Mouse (Mus musculus): ENCODE results near the gene Arhgap6.

Arhgap6 gene

DNA sequence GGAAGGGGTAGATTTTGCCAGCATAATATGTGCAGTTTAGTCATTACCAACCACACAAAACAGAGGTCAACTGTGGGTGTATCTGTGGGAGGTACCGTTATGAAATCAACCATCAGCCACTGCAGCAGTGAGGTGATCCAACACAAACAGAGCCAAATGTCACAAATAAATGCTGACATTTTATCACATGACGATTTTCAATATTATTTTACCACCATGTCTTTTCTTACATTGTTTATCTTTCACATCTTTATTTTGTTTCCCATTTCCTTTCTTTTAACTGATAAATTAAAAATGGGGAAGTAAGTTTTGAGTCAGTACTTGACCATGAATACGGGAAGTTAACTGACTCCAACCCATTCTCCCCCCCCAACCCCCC lies 328.9 kb downstream of the Arhgap6 start:
- no peak for DNase-seq

DNA sequence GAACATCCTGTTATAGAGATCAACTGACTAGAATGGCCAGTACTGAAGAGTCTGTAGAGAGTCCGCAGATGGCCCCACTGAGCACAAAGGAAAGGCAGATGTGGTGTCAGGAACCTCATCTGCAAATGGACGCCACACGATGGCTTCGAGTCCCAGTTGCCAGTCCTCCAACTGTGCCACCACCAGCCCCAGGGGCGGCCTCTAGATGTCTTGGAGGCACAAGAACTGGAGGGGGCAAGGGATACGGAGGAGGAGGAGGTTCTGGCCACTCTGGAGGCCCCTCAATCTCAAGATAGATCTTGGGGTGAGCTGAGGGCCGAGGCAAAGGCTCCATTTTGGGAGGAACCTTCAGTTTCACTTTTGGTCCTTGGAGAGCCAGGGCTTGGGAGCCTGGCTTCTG lies 344.9 kb downstream of the Arhgap6 start:
- no peak for DNase-seq

DNA sequence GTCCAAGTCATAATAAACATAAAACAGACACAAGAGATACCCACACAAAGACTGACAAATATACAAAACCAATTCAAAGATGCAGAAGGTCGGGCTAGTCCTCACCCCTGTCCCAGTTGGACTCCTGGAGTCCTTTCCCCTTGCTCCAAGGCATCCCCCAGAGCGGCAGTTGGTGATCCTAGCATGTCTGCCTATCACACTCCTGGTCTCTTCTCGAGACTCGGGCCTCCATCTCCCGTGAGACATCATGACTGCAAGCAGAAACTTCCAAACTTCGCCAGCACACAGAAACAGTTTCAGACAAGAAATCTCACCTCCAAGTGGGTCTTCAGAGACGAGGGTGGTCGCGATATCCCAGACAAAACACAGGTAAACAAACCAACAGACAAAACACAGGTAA lies 345.6 kb downstream of the Arhgap6 start:
- no peak for DNase-seq

DNA sequence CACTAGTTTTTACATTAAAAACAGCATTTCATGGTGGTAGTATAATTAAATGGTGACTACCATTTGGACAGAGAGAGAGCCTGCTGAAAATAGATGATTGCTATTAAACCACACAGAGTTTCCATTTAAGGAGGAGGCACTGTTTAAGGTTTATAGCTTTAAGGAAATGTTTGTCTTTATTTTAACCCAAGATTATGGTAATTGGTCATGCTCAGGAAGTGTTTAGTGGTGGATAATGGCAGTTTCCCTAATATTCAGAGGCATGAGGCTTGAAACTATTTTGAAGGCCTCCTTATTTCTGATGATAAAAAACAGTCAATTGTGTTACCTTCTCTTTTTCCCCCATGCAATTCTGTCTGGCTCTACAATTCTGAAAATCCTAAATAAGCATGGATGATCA lies 358.9 kb downstream of the Arhgap6 start:
- no peak for DNase-seq

DNA sequence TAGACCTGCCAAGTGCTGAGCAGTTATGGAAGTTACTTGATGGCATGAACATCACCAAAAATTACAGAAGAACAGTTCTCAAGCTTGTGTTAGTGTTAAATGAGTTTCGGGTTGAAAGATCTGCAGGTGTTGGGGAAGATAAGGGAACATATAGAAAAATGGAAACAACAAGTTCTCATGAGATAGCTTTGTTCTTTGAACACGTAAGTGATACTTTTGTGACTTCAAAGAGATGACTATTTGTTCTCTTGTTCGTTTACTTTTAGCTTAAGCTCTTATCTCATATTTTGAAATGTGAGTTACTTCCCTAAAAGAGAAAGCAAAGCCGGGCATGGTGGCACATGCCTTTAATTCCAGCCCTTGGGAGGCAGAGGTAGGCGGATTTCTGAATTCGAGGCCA lies 363.5 kb downstream of the Arhgap6 start:
- DNase-seq, result no peak

DNA sequence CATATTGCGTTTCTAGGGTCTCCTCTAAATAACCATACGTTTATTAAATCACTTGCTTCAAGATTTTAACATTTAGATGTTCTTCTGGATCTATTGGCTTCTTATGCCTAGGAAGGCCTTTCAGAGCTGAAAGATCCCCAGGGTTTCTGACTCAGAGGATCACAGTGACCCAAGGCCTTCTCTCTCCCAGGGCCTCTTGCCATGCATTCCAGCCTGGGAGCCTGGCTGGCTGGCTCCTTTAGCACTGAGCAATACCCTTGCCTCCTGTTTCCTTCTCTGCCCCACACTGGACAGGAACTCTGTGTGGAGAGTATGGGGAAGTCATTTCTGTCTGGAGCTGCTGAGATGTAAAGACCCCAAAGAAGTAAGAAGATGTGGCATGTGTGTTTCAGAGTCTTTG lies 376.1 kb downstream of the Arhgap6 start:
- no peak for DNase-seq

DNA sequence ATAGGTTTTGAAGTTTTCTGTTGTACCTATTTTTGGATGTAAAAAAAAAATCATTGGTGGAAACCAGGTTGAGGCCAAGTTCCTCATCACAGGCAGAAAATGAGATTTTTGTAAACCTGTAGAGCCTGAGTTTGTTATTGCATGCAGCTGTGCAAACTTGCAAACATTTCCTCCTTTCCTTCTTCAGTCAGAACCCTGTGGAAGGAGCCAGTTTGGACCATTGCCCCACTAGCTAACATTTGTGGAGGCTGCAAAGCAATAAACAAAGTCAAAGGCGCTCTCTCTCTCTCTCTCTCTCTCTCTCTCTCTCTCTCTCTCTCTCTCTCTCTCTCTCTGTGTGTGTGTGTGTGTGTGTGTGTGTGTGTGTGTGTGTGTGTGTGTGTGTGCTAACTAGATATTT lies 378.9 kb downstream of the Arhgap6 start:
- DNase-seq, result no peak

DNA sequence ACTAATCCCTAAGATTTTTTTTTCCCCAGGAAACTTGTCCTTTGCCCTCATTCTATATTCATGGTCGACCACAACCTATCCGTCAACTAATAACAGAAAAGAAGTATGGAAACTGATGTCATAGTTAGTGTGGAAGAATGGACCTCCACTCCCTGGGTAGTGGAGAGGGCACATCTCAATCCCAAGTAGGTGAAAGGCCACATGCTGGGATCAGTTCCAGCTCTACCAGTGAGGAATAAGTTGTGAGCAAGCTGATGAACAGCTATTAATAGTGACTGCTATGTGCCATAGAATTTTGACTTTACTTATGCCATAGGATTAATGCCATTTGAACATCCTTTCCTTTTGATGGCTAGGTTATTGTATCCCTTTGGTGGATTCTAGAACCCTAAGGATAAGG lies 383.7 kb downstream of the Arhgap6 start:
- no peak for DNase-seq

DNA sequence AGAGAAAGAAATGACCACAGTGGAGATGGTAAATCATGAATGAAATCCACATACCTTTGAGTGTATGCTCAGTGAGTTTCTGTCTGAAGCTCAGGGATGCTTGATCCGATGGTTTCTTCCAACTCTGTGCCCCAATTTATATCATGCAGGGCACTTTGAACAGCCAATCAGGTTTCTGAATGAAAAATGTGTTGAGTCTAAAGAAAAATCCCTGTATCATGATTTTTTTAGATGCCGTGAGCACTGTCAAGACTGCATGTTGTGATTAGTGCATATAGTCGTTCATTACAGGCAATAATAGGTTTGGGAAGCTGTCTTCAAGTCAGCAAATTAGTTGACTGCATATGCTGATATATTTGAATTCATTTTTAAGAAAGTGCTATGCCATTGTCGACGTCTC lies 392.2 kb downstream of the Arhgap6 start, which contains the start of gene Amelx:
Amelx (minus strand) TSS at position 101 of the 400 bp plus-strand sequence.
- DNase-seq, result no peak

DNA sequence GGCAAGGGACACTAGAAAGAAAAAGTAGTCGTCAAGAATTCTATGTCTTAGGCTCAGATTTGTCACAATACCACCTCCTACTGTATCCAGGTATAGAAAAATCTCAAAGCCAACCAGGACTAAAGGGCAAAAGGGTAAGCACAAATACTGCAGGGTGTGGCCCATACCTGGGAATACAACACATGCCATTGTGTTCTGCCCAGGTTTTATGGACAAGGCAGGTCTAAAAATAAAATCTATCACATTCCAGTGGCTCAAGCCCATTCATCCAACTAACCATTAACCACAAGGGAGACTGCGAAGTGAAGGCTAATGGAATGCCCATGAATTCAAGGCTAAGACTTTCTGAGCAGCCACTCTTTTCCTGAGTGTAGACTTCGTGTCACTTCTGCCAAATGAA lies 415.1 kb downstream of the Arhgap6 start:
- no peak for DNase-seq

DNA sequence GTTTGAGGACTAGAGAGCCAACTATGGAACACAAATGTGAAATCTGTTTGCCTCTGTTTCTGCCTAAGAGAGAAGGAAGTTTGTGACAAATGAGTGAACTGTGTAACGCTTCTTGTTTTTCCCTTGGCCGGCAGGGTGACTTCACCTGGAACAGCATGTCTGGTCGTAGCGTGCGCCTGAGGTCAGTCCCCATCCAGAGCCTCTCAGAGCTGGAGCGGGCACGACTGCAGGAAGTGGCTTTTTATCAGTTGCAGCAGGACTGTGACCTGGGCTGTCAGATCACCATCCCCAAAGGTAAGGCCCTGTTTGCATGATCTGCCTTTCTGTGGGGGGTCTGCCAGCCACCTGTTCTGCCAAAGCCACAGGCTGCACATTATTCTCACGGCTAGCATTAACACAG lies 425.2 kb downstream of the Arhgap6 start:
- no peak for DNase-seq

DNA sequence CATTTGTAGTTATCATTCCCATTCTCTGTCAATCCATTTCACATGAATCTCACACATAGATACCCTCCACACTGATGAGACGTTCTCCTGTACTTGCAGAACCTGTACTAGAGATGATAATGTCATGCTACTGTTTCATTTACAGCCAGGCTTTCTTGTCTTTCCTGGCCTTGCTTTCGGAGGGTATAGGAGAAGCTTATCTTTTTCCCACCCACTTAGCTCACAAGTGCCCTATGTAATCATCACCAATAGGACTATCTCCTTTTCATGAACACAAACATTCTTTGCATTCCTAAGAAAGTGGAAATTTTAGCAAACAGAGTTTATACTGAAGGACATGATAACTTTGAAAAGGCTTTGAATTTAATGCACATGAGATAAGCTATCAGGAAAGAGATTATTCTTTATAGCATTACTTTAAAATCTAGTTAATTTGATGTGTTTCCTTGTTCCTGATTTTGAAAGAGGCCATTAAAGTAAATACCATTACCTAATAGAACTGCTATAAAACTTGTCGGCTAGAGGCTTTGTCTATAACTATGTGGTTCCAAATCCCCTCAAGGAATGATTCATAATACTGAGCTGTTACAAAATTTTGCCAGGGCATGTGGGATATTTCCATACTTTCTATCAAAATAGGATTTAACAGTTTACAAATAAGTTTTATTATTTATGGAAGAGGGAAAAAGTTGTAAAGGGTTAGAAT lies 427.6 kb downstream of the Arhgap6 start:
- no peak for DNase-seq

DNA sequence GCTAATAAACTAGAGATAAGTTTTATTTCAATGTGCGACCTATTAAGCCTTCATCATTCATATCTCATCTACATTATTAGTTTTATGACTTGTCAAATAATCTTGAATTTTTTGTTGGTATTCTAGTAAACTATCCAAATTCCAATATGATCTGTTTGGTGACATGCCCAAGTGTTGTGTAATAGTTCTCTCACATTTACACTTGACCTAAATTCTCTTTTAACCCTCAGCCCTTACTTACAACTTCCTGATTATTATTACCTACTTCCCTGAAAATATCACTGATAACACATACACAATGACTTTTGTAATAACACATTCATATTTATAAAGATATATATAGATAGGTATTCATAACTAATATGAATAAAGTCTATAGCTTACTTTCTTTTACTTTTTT lies 461.0 kb downstream of the Arhgap6 start:
- no peak for DNase-seq

DNA sequence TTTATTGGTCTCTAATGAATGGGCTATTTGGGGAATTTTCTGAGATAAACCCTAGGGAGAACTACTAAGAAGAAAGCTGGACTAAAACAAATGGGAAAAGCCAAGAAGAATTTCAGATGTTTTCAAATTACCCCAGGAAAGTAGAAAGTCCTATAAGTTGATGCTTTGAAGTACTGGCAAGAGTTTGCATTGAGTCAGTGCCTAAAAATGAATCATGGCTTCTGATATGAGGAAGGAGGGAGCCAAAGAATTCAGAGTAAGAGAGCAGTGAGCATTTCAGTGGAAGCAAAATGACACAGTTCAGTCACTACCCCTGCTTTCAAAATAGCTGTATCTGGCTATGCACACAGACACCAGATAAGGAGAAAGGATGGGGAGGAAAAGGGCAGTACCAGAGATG lies 461.8 kb downstream of the Arhgap6 start:
- no peak for DNase-seq

DNA sequence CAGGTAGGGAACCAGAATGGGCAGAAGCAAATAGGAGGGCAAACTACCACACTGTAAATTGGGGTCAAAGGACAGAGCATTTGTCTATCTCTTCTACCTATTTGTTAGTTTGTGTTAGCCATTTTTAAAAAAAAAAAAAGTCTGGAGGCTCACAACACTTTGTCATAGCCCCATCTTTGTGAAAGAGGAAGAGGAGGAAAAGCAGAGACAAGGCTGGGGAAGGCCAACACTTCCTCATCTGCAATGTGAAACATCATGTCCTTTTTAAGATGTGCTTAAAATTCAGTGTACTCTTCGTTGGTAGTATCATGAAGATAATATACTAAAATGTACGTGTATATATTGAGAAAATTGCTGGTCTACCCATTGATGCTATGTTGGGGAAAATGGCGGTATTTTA lies 466.1 kb downstream of the Arhgap6 start:
- no peak for DNase-seq

DNA sequence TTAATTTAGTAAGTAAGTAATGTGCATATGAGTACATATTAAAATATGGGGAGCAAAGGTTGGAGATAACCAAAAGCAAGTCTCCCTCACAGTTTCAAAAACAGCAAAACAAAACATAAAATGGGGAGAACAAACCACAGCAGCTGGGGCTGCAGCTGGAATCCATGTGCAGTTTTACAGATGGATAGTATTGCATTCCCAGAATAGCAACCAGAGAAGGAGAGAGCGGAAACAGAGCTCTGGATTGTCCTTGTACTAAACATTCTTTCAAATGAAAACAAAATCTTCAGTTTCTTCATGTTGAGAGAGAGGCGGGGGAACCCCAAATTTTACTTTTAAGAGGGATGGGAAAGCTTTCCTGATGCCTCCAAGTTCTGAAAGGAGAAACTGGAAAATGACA lies 467.3 kb downstream of the Arhgap6 start:
- DNase-seq, result no peak

DNA sequence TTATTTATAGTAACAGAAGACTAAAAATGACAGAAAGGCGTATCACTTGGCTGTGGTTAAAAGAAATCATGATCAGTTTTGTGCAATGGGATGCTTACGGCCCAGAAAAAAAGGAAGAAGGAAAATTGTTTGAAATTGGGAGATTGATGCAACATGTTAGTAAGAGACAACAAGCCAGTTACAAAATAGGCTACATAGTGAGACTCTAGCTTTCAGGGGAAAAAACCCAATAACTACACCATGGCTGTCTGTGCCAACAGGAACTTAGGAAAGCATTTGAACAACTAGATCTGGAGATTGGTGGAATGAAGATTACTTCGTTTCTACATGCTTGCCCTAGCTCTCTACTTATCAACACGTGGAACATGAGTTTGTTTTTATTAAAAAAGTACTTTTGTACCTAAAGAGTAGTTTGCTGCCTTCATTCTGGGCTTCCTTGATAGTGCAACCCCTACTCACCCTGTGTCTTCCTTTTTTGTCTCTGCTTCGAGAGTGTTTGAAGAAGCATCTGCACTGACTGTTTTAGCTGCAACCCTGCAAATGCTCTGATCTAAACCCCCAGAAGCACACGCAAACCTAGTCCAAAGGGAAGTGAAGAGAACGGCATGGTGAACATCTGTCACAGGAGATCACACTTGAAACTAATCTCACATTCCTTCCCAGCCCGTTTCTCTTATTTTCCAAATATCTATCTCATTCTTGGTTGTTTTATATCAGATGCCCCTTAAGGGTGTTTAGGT lies 468.7 kb downstream of the Arhgap6 start:
- no peak for DNase-seq

DNA sequence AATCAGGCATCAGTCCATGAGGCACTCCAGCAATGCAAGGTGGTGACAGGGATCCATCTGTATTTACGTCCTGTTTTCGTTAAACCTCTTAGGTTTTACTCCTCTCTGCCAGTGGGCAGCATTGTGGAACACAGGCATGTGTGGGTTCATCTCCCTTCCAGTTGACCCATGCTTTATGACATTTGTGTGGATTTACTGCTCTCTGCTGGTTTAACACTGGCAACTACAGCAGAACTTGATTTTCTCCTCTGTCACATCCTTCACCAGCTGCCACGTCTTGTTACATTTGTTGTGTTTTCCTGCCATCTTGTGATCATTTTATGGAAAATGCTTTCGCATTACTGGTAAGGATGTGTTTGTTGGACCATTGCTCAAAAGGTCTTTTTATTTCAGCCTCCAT lies 504.7 kb downstream of the Arhgap6 start:
- DNase-seq, result no peak

DNA sequence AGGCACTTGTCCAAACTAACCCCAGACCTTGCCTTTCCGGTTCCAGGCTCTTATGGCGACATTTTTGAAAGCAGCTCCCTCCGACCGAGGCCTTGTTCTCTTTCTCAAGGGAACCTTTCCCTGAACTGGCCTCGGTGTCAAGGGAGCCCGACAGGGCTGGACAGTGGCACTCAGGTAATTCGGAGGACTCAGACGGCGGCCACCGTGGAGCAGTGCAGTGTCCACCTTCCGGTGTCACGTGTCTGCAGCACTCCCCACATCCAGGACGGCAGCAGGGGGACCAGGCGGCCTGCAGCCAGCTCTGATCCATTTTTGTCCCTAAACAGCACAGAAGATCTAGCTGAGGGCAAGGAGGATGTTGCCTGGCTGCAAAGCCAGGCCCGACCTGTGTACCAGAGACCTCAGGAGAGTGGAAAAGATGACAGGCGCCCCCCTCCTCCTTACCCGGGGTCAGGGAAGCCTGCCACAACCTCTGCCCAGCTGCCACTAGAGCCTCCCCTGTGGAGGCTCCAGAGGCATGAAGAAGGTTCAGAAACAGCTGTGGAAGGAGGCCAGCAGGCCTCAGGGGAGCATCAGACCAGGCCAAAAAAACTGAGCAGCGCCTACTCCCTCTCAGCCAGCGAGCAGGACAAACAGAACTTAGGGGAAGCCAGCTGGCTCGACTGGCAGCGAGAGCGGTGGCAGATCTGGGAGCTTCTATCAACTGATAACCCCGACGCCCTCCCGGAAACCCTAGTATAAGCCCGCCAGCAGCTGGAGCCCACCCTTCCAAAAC lies 507.6 kb downstream of the Arhgap6 start:
- DNase-seq, result peak; percentile 4

DNA sequence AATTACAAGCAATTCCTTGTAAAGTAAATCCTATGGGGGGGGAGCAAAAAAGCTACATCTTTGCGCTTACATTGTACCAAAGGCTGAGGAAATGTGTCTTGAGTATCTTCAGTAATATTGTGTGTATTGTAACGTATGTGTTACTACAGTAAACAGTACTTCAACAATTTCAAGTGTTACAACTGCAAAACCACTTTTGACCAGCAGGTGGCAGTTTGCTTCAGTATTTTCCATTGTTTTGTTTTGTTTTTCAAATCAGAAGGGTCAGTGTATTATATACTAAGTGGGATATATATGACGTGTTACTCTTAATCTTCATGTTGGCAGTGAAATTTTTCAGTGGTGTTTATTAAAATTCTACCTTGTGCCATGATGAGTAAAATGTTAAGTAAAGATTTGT lies 509.0 kb downstream of the Arhgap6 start:
- DNase-seq, result no peak

DNA sequence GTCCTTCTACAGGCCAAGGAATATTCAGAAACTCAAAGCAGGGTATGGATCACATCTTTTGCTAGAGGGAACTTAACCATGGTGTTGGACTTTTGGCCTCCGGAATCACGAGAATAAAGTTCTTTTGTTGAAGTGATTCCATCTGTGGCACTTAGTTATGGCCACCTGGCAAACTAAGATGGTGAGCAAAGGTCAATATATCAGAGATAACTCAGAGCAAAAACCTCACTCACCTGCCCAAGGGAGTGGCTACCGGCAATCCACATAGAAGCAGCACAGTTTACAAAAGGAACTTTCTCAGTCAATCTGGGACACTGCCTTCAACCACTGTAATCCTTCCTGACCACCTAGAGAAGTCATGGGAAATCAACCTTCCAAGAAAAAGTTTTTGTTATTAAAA lies 513.7 kb downstream of the Arhgap6 start:
- no peak for DNase-seq

DNA sequence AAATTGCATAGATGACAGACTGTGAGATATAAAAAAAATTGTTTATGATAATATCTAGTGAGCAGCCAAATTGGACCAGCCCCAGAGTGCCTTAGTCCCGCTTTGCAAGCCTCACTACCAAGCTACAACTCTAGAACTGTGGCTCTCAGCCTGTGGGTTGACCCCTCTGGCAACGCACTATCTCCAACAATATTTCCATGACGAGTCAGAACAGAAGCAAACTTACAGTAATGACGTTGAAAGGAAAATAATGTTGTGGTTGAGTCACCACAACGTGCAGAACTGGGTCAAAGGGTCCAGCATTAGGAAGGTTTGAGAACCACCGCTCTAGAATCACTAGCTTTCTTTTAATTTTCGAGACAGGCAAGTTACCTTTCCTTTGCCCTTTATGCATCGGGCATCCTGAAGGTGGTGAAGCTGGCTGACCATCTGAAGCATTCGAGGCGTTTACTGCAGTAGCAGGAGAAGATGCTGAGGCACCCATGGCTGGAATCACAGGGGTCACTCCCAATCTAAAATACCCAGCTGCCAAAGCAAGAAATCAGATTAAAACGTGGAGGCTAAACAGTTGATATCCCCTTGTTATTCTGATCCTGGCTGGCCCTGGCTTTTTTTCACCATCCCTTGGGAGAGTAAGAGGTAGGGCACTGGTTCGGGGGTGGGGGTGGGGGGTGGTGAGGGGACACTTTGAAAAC lies 524.3 kb downstream of the Arhgap6 start:
- no peak for DNase-seq

DNA sequence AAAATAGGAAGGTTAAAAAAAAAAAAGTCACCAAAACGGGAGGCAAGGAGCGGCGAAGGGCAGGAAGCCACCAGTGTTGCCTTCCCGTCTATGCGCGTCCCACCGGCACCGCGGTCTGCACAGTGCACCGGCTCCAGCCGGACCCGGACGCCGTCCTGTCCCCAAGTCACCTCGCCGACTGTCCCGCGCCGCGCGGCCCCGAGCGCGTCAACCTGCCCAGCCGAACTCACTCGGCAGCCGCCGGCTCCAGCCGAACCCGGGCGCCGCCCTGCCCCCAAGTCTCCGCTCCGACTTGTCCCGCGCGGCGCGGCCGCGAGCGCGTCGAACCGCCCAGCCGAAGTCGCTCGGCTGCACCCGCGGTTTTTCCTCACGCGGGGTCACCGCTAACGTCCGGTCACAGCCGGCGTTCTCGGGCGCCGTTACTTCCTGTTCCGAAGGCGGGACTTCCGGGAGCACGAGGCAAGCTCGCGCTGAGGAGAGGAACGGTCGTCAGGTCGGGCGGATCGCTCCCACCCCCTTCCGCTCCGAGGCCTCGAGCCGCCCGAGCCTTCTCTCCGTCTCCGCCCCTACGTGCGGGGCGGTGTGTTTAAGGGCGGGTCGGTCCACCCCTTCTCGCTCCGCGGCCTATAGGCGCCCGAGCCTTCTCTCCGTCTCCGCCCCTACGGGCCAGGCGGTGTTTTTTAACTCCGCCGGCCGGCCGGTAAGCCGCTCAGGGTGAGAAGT lies 525.2 kb downstream of the Arhgap6 start, which contains the start of gene Hccs:
Hccs (minus strand) TSS at position 428 of the 723 bp plus-strand sequence.
- peak; percentile 94 for DNase-seq
